Mouse (Mus musculus) kidney, postnatal 0 days (tissue): Measurements from ENCODE around the gene Mst1. TPM values are rescaled to one million over a fixed set of nuclear protein-coding genes. Genes with fewer than 3 reads are reported as not detected.
A peak's percentile ranks its signal among the peaks of the same experiment; 100 is the strongest.

Source experiments
- ATAC-seq: fragments of 200-750 bp; cut with Nextera tagmentation; replicated peaks from 2 replicates; pipeline ENCODE4 v1.8.0; 2017; ENCODE audit warnings: low read depth, moderate number of reproducible peaks, moderate TSS enrichment, moderate library complexity; ENCODE audit not compliant: low FRiP score
- DNase-seq: peaks from one replicate; pipeline ENCODE4 v3.0.0-alpha.2; 2016; ENCODE audit warnings: low spot score
- H3K27ac ChIP-seq: fragments of 300-500 bp; sonication (generic); 2 replicates; pipeline ENCODE4 v1.5.1; 2014; ENCODE audit warnings: mild to moderate bottlenecking
- H3K27me3 ChIP-seq: fragments of 300-500 bp; sonication (generic); 2 replicates; pipeline ENCODE4 v1.6.1; 2014; ENCODE audit warnings: low read length, mixed read lengths; ENCODE audit not compliant: insufficient read depth
- H3K36me3 ChIP-seq: fragments of 300-500 bp; sonication (generic); 2 replicates; pipeline ENCODE4 v1.6.1; 2014; ENCODE audit warnings: low read length, mixed read lengths; ENCODE audit not compliant: insufficient read depth
- H3K4me1 ChIP-seq: fragments of 300-500 bp; sonication (generic); replicated peaks from 2 replicates; pipeline ENCODE4 v1.6.1; 2014; ENCODE audit warnings: antibody characterized with exemption, low read length, mixed read lengths; ENCODE audit not compliant: insufficient read depth
- H3K4me2 ChIP-seq: fragments of 300-500 bp; sonication (generic); 2 replicates; pipeline ENCODE4 v1.6.1; 2014; ENCODE audit warnings: mild to moderate bottlenecking, low read length, moderate library complexity, mixed read lengths
- H3K4me3 ChIP-seq: fragments of 300-500 bp; sonication (generic); replicated peaks from 2 replicates; pipeline ENCODE4 v1.5.1; 2014; ENCODE audit warnings: low read depth, low read length
- H3K9ac ChIP-seq: fragments of 300-500 bp; sonication (generic); 2 replicates; pipeline ENCODE4 v1.6.1; 2014; ENCODE audit warnings: low read depth, low read length
- H3K9me3 ChIP-seq: fragments of 300-500 bp; sonication (generic); replicated peaks from 2 replicates; pipeline ENCODE4 v1.6.1; 2016; ENCODE audit warnings: low read length, inconsistent platforms, mixed read lengths
- CTCF ChIP-seq: IDR thresholded peaks from 2 replicates; pipeline ENCODE4 v1.5.1; 2016; ENCODE audit warnings: antibody characterized with exemption, low read depth, mild to moderate bottlenecking, moderate library complexity
- WGBS: fragments of 180-500 bp; shearing (Covaris S2); extraction: QIAGEN DNeasy Blood & Tissue Kit; methylation state at CpG from one replicate; pipeline ENCODE4 v1.1.7; 2014; 5-methylcytosine and 5-hydroxymethylcytosine counted together
- polyA plus RNA-seq: library from polyadenylated mRNA; unstranded; fragments of >200 nt; fragmentation: Nextera tagmentation; extraction: Ambion mirVana; gene quantifications from 2 replicates; pipeline ENCODE4 v1.2.1, GENCODE M21; 2015

Gene Mst1
- polyA plus RNA-seq, 1 experiment from 2014 or later = 0.39 TPM

DNA sequence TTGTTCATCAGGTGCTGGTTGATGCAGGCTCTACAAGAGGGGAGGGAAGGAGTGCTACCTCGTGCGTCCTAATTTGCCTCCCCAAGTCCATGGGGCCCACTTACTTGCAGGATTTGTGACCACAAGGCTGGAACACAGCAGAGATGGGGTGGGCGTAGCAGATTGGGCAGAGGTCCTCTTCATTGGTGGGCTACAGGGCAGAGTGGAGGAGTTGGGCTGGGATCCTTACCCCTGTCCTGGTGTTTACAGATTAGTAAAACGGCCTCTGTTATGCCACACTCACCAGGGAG lies 28.4 kb upstream of the Mst1 start:
- no peak overlapping the region for H3K9ac ChIP-seq
- TF ChIP-seq CTCF = no peak
- H3K36me3 ChIP-seq = peaks cover 26% of the 10 kb centered on the region

GRCm38 (mm10) chr9:108052411-108052810 lies 27.8 kb upstream of the Mst1 start:
- 69% methylated on average over 7 of the region's 7 CpGs for WGBS
- Histone ChIP-seq H3K4me3 (no peak overlapping the region), H3K4me1 (peaks cover 14% of the 10 kb centered on the region; the same call in 1 of the 2 replicates), H3K27ac (no peak overlapping the region), H3K9ac (no peak overlapping the region), H3K9me3 (no peaks in the 10 kb centered on the region), H3K36me3 (peaks cover 27% of the 10 kb centered on the region), H3K4me2 (no peak overlapping the region), H3K27me3 (no peaks in the 10 kb centered on the region)
- ATAC-seq (no peak), DNase-seq (no peak)
- no peak for TF ChIP-seq CTCF

More for the DNA sequence above, 28.4 kb upstream of the Mst1 start:
- Histone ChIP-seq H3K9me3 (no peaks in the 10 kb centered on the region), H3K4me1 (peaks cover 14% of the 10 kb centered on the region; the same call in 1 of the 2 replicates), H3K4me3 (no peak overlapping the region), H3K27ac (no peak overlapping the region), H3K4me2 (no peak overlapping the region), H3K27me3 (no peaks in the 10 kb centered on the region)
- WGBS = 85% methylated on average over 4 of the region's 4 CpGs
- DNase-seq (no peak), ATAC-seq (no peak)

DNA sequence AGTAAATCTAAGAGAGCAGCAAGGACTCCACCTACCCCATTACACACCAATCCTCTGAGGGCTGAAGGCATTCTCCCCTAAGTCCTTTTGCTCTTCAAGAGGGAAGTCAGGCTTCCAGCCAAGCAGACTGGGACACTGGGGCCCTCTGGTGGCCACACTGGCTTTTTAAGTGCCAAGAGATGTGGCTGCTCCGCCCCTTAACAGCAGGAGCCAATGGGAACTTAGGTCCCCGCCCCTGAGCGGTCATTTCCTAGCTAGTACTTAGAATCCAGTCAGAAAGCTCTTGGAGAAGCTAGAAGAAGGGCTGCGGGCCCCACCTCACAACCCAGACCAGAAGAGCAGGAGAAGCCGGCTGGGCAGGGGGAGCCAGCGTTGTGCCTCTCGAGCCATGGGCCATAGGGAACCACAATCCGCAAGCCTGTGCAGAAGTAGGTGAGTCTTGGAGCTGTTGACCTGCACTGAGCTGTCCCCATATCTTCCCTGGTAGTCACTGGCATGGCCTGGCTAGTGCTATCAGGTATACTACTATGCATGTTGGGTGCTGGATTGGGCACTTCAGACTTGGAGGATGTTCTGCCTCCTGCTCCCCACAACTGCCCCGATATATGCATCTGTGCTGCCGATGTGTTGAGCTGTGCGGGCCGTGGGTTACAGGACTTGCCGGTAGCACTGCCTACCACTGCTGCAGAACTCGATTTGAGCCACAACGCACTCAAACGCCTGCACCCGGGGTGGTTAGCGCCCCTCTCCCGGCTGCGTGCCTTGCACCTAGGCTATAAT lies 27.2 kb upstream of the Mst1 start, which contains the start of gene Amigo3:
Amigo3 (plus strand) TSS at position 275 of the 780 bp plus-strand sequence.
- Histone ChIP-seq H3K27ac (no peak within 1 kb of the TSS; the same call in 1 of the 2 replicates), H3K4me3 (no peak within 1 kb of the TSS), H3K4me1 (peaks cover 10% of the 10 kb centered on the region; the same call in 1 of the 2 replicates), H3K36me3 (peaks cover 34% of the 10 kb centered on the region), H3K9me3 (no peaks in the 10 kb centered on the region), H3K9ac (peak within 1 kb of the TSS; percentile 14; the same call in 1 of the 2 replicates), H3K4me2 (peak within 1 kb of the TSS; percentile 41), H3K27me3 (no peaks in the 10 kb centered on the region)
- WGBS = 53% methylated on average over 20 of the region's 20 CpGs
- DNase-seq (peak; percentile 98), ATAC-seq (peak; percentile 36)
- peak; percentile 99 for TF ChIP-seq CTCF

DNA sequence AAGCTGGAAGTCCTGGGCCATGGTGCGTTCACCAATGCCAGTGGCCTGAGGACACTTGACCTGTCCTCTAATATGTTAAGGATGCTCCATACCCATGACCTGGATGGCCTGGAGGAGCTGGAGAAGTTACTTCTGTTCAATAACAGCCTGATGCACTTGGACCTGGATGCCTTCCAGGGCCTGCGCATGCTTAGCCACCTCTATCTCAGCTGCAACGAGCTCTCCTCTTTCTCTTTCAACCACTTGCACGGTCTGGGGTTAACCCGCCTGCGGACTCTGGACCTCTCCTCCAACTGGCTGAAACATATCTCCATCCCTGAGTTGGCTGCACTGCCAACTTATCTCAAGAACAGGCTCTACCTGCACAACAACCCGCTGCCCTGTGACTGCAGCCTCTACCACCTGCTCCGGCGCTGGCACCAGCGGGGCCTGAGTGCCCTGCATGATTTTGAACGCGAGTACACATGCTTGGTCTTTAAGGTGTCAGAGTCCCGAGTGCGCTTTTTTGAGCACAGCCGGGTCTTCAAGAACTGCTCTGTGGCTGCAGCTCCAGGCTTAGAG lies 26.5 kb upstream of the Mst1 start:
- 90% methylated on average over 15 of the region's 15 CpGs for WGBS
- ATAC-seq (no peak), DNase-seq (no peak)
- peaks cover 39% of the 10 kb centered on the region for H3K36me3 ChIP-seq
- no peak overlapping the region for H3K4me3 ChIP-seq
- H3K27ac ChIP-seq = no peak overlapping the region; the same call in 1 of the 2 replicates
- no peaks in the 10 kb centered on the region for H3K27me3 ChIP-seq
- no peak overlapping the region for H3K4me2 ChIP-seq
- peaks cover 9% of the 10 kb centered on the region; the same call in 1 of the 2 replicates for H3K4me1 ChIP-seq
- H3K9me3 ChIP-seq = no peaks in the 10 kb centered on the region
- TF ChIP-seq CTCF = no peak
- H3K9ac ChIP-seq = no peak overlapping the region

DNA sequence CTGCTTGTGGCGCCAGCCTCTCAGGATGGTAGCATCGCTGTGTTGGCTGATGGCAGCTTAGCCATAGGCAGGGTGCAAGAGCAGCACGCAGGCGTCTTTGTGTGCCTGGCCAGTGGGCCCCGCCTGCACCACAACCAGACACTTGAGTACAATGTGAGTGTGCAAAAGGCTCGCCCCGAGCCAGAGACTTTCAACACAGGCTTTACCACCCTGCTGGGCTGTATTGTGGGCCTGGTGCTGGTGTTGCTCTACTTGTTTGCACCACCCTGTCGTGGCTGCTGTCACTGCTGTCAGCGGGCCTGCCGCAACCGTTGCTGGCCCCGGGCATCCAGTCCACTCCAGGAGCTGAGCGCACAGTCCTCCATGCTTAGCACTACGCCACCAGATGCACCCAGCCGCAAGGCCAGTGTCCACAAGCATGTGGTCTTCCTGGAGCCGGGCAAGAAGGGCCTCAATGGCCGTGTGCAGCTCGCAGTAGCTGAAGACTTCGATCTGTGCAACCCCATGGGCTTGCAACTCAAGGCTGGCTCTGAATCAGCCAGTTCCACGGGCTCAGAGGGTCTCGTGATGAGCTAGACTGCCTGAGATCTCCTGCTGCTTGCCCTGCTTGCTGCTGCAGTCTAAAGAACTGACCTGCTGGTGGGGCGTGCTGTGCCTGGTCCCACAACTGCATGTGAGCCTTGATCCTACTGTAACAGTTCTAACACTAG lies 25.8 kb upstream of the Mst1 start:
- WGBS = 90% methylated on average over 22 of the region's 22 CpGs
- Histone ChIP-seq H3K9ac (no peak overlapping the region), H3K36me3 (peaks cover 46% of the 10 kb centered on the region), H3K27me3 (no peaks in the 10 kb centered on the region), H3K4me1 (peaks cover 8% of the 10 kb centered on the region; the same call in 1 of the 2 replicates), H3K9me3 (no peaks in the 10 kb centered on the region), H3K27ac (no peak overlapping the region), H3K4me3 (no peak overlapping the region), H3K4me2 (no peak overlapping the region)
- DNase-seq = no peak
- no peak for TF ChIP-seq CTCF
- ATAC-seq = no peak

- Histone ChIP-seq H3K9ac (no peak overlapping the region), H3K27ac (no peak overlapping the region), H3K4me2 (no peak overlapping the region), H3K4me3 (no peak overlapping the region), H3K36me3 (peaks cover 47% of the 10 kb centered on the region), H3K4me1 (peaks cover 3% of the 10 kb centered on the region; the same call in 1 of the 2 replicates), H3K27me3 (no peaks in the 10 kb centered on the region), H3K9me3 (no peaks in the 10 kb centered on the region)
- ATAC-seq (no peak), DNase-seq (no peak)
- WGBS = 94% methylated on average over 1 of the region's 1 CpGs
- TF ChIP-seq CTCF = no peak
These were observed 25.2 kb upstream of the Mst1 start for GRCm38 (mm10) chr9:108055061-108055460.
